Mouse (Mus musculus) forebrain, embryonic 10.5 days (tissue): ENCODE measurements around the gene Cdv3. TPM values are rescaled to one million over a fixed set of nuclear protein-coding genes. Genes with fewer than 3 reads are reported as not detected.
A peak's percentile ranks its signal among the peaks of the same experiment; 100 is the strongest.

Experiments used
- DNase-seq: peaks from one replicate; pipeline ENCODE4 v3.0.0-alpha.2; 2017; ENCODE audit warnings: low spot score; ENCODE audit errors: extremely low spot score
- H3K27ac ChIP-seq: fragments of 300-500 bp; sonication (generic); 2 replicates; pipeline ENCODE4 v1.5.1; 2016; ENCODE audit warnings: mild to moderate bottlenecking
- H3K27me3 ChIP-seq: fragments of 300-500 bp; sonication (generic); 2 replicates; pipeline ENCODE4 v1.6.1; 2016; ENCODE audit warnings: mild to moderate bottlenecking; ENCODE audit not compliant: poor library complexity, severe bottlenecking
- H3K36me3 ChIP-seq: fragments of 300-500 bp; sonication (generic); replicated peaks from 2 replicates; pipeline ENCODE4 v1.6.1; 2016; ENCODE audit warnings: mild to moderate bottlenecking, moderate library complexity
- H3K4me1 ChIP-seq: fragments of 300-500 bp; sonication (generic); 2 replicates; pipeline ENCODE4 v1.6.1; 2016
- H3K4me3 ChIP-seq: fragments of 300-500 bp; sonication (generic); 2 replicates; pipeline ENCODE4 v1.5.1; 2016; ENCODE audit warnings: mild to moderate bottlenecking, moderate library complexity
- H3K9me3 ChIP-seq: fragments of 300-500 bp; sonication (generic); 2 replicates; pipeline ENCODE4 v1.6.1; 2016; ENCODE audit warnings: mild to moderate bottlenecking, moderate library complexity
- WGBS: fragments of 180-500 bp; shearing (Covaris S2); methylation state at CpG from one replicate; pipeline ENCODE4 v1.1.7; 2016; 5-methylcytosine and 5-hydroxymethylcytosine counted together
- polyA plus RNA-seq: library from polyadenylated mRNA; unstranded; fragments of >200 nt; fragmentation: Nextera tagmentation; extraction: Ambion mirVana; gene quantifications from 2 replicates; pipeline ENCODE4 v1.2.1, GENCODE M21; 2016

Cdv3 gene
- polyA plus RNA-seq, 1 experiment from 2014 or later: 213 TPM

GRCm38 (mm10) chr9:103385600-103385999, 20.0 kb upstream of the Cdv3 start:
- WGBS: 50% methylated on average over 1 of the region's 1 CpGs
- H3K9me3 ChIP-seq: no peaks in the 10 kb centered on the region
- H3K4me1 ChIP-seq: peaks cover 32% of the 10 kb centered on the region
- no peak overlapping the region for H3K27ac ChIP-seq
- H3K36me3 ChIP-seq: no peaks in the 10 kb centered on the region
- no peak for DNase-seq
- H3K27me3 ChIP-seq: no peaks in the 10 kb centered on the region
- no peak overlapping the region for H3K4me3 ChIP-seq

DNA sequence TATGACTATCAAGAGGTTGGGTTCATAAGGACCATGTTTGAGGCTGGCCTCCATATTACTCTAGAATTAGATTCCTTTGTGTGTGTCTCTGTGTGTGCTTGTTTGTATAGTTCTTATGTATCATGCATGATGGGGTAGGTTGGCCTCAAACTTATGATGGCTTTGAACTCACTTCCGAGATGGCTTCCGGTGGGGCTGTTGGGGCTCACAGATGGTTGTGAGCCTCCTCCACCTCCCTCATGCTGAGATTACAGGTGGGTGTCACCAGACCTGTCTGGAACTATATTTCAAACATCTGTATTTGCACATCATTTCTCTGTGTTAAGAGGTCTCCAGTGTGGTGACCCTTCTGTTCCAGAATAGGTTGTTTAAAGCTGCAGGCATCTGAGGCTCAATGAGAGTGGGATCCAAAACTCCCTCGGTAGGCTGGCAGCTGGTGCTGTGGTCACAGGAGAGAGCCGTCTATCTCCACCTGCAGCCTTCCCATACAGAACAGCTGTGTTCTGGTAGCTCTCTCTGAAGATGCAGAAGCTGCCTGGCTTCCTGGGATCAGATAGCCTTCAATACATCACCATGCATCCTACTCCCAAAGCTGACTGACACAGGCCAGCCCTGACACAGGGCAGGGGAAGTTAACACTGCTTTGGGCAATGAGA, 18.6 kb upstream of the Cdv3 start:
- H3K4me3 ChIP-seq: no peak overlapping the region
- H3K4me1 ChIP-seq: peaks cover 35% of the 10 kb centered on the region
- H3K27me3 ChIP-seq: no peaks in the 10 kb centered on the region
- 91% methylated on average over 4 of the region's 4 CpGs for WGBS
- no peak overlapping the region for H3K27ac ChIP-seq
- no peaks in the 10 kb centered on the region for H3K9me3 ChIP-seq
- no peak for DNase-seq
- H3K36me3 ChIP-seq: no peaks in the 10 kb centered on the region

DNA sequence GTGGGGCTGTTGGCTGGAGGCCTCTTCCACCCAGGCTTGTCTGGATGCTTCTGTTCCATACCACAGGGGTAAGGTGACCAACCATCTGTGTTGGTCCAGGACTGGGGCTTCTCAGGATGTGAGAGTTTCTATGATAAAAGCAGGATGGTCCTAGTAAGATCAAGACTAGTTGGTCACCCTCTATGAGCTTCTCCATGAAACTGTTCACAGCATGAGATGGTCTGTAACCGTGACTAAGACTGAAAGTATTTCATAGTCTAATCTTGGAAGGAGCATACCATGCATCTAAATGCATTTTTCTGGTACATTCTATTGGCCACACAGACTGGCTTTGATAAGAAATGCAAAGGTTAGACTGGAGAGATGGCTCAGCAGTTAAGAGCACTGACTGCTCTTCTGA, 17.9 kb upstream of the Cdv3 start:
- 91% methylated on average over 1 of the region's 1 CpGs for WGBS
- Histone ChIP-seq H3K4me1 (peaks cover 41% of the 10 kb centered on the region), H3K27me3 (no peaks in the 10 kb centered on the region), H3K9me3 (no peaks in the 10 kb centered on the region), H3K27ac (no peak overlapping the region), H3K36me3 (no peaks in the 10 kb centered on the region), H3K4me3 (no peak overlapping the region)
- DNase-seq: no peak

DNA sequence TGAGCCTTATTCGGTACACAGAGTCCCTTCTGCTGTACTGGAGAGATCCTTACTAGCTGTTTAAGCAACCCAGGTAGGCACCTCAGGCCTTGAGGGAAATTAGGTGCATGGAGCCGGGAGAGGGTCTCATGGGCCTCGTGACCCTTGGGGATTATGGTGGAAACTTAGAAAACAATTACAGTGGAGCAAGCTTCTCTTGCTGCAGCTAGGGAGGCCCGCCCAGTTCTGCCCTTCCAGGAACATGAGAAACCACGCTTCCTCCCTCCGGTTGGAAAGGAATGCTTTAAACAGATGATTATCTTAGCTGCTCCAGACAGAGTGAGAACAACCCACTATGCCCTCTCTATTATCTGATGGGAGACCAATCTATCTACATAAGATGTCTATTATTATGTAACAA, 17.3 kb upstream of the Cdv3 start:
- Histone ChIP-seq H3K36me3 (no peaks in the 10 kb centered on the region), H3K9me3 (no peaks in the 10 kb centered on the region), H3K4me3 (no peak overlapping the region), H3K27ac (no peak overlapping the region), H3K27me3 (no peaks in the 10 kb centered on the region), H3K4me1 (peaks cover 41% of the 10 kb centered on the region)
- WGBS: 76% methylated on average over 6 of the region's 6 CpGs
- DNase-seq: no peak

GRCm38 (mm10) chr9:103380566-103380965, 14.9 kb upstream of the Cdv3 start:
- no peak for DNase-seq
- Histone ChIP-seq H3K36me3 (no peaks in the 10 kb centered on the region), H3K4me1 (peaks cover 30% of the 10 kb centered on the region), H3K9me3 (no peaks in the 10 kb centered on the region), H3K27ac (no peak overlapping the region), H3K4me3 (no peak overlapping the region), H3K27me3 (no peaks in the 10 kb centered on the region)
- WGBS: 93% methylated on average over 4 of the region's 4 CpGs

GRCm38 (mm10) chr9:103379199-103379598, 13.6 kb upstream of the Cdv3 start:
- Histone ChIP-seq H3K36me3 (no peaks in the 10 kb centered on the region), H3K27ac (no peak overlapping the region), H3K4me3 (no peak overlapping the region), H3K9me3 (no peaks in the 10 kb centered on the region), H3K4me1 (peaks cover 26% of the 10 kb centered on the region), H3K27me3 (no peaks in the 10 kb centered on the region)
- WGBS: 72% methylated on average over 9 of the region's 9 CpGs
- no peak for DNase-seq

DNA sequence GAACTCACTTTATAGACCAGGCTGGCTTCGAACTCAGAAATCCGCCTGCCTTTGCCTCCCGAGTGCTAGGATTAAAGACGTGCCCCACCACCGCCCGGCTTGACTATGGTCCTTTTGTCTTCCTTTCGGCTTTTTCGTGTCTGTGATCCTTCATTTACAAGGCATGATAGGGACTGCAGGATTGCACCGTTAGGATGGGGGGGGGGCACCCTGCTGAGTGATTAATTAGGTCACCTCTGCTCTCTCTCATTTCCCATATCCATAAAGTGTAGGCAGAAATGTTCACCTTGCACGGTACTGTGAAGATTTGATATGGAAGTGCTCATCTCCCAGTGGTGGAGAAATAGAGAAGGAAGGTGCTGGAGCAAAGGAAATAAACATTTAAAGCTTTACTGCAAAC, 13.0 kb upstream of the Cdv3 start:
- H3K27me3 ChIP-seq: no peaks in the 10 kb centered on the region
- peaks cover 26% of the 10 kb centered on the region for H3K4me1 ChIP-seq
- 55% methylated on average over 10 of the region's 10 CpGs for WGBS
- DNase-seq: no peak
- H3K9me3 ChIP-seq: no peaks in the 10 kb centered on the region
- no peak overlapping the region for H3K27ac ChIP-seq
- no peaks in the 10 kb centered on the region for H3K36me3 ChIP-seq
- no peak overlapping the region for H3K4me3 ChIP-seq

GRCm38 (mm10) chr9:103376346-103377320, 11.0 kb upstream of the Cdv3 start:
- peaks cover 27% of the 10 kb centered on the region for H3K4me1 ChIP-seq
- no peak overlapping the region for H3K27ac ChIP-seq
- no peaks in the 10 kb centered on the region for H3K27me3 ChIP-seq
- DNase-seq: no peak
- no peaks in the 10 kb centered on the region for H3K9me3 ChIP-seq
- H3K36me3 ChIP-seq: no peaks in the 10 kb centered on the region
- H3K4me3 ChIP-seq: no peak overlapping the region
- WGBS: 71% methylated on average over 7 of the region's 7 CpGs

- H3K4me3 ChIP-seq: no peak overlapping the region
- H3K9me3 ChIP-seq: no peaks in the 10 kb centered on the region
- H3K4me1 ChIP-seq: peaks cover 32% of the 10 kb centered on the region
- no peaks in the 10 kb centered on the region for H3K27me3 ChIP-seq
- no peak overlapping the region for H3K27ac ChIP-seq
- WGBS: 75% methylated on average over 5 of the region's 5 CpGs
- DNase-seq: no peak
- peaks cover 18% of the 10 kb centered on the region for H3K36me3 ChIP-seq
Observed at GRCm38 (mm10) chr9:103372271-103373010, 6.8 kb upstream of the Cdv3 start.

GRCm38 (mm10) chr9:103369951-103370350, 4.3 kb upstream of the Cdv3 start:
- no peaks in the 10 kb centered on the region for H3K9me3 ChIP-seq
- H3K4me3 ChIP-seq: no peak overlapping the region
- H3K27me3 ChIP-seq: no peaks in the 10 kb centered on the region
- peaks cover 36% of the 10 kb centered on the region for H3K4me1 ChIP-seq
- 75% methylated on average over 4 of the region's 4 CpGs for WGBS
- peaks cover 20% of the 10 kb centered on the region for H3K36me3 ChIP-seq
- DNase-seq: no peak
- H3K27ac ChIP-seq: peak overlapping the region; percentile 6; the same call in 1 of the 2 replicates

GRCm38 (mm10) chr9:103366356-103366755, 716 bp upstream of the Cdv3 start:
- no peaks in the 10 kb centered on the region for H3K9me3 ChIP-seq
- H3K4me3 ChIP-seq: peak overlapping the region; percentile 92
- H3K4me1 ChIP-seq: peaks cover 48% of the 10 kb centered on the region
- no peak for DNase-seq
- peaks cover 41% of the 10 kb centered on the region for H3K36me3 ChIP-seq
- WGBS: 60% methylated on average over 9 of the region's 9 CpGs
- H3K27me3 ChIP-seq: no peaks in the 10 kb centered on the region
- peak overlapping the region; percentile 99 for H3K27ac ChIP-seq

DNA sequence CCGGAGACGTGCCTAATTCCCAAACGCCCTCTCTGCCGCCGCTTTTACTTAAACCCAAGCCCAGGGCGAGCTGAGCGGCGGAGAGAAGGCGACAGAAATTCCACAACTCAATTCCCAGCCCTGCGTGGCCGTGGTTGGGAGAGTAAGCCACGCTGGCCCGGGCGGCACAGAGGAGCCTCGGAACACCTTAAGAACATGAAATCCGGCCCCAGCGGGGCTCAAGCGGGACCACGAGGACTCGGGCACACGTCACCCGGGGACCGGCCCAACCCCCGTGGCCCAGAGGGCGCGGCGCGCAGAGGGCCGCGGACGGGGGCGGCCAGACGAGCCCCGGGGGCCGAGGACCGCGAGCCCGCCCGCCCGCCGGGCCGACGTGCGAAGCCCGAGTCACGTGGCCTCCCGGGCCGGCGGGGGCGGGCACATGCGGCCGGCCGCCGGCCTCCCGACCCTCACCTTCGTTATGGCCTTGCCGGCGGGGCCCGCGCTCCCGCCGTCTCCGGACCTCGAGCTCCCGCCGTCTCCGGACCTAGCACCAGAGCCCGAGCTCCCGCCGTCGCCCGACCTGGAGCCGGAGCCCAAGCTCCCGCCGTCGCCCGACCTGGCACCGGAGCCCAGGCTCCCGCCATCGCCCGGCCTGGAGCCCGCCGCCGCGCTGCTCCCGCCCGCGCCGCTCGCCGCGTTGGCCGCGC, 895 bp downstream of the Cdv3 start:
- Histone ChIP-seq H3K36me3 (peaks cover 53% of the 10 kb centered on the region), H3K27ac (peak overlapping the region; percentile 99), H3K4me3 (peak overlapping the region; percentile 92), H3K27me3 (no peaks in the 10 kb centered on the region), H3K4me1 (peaks cover 40% of the 10 kb centered on the region), H3K9me3 (no peaks in the 10 kb centered on the region)
- 2% methylated on average over 79 of the region's 94 CpGs for WGBS
- peak; percentile 56 for DNase-seq
